Mouse (Mus musculus): ENCODE data around the gene Proser3.
A peak's percentile ranks its signal among the peaks of the same experiment; 100 is the strongest.

The Proser3 gene

GRCm38 (mm10) chr7:30552102-30553020, at the start of gene Proser3, which contains the start of gene Hspb6:
Gene Proser3 (minus strand): TSS chr7:30552299.
Gene Hspb6 (plus strand): TSS chr7:30552178.
- DNase-seq, result peak; percentile 98

GRCm38 (mm10) chr7:30600651-30601050, 48.6 kb upstream of the Proser3 start:
- DNase-seq, result no peak

GRCm38 (mm10) chr7:30599933-30600353, 47.8 kb upstream of the Proser3 start:
- peak; percentile 89 for DNase-seq

- no peak for DNase-seq
Observed at GRCm38 (mm10) chr7:30598786-30599185, 46.7 kb upstream of the Proser3 start, which contains the start of gene Zbtb32. Gene Zbtb32 (minus strand): TSS chr7:30598909.

GRCm38 (mm10) chr7:30596811-30597210, 44.7 kb upstream of the Proser3 start:
- DNase-seq, result no peak

- DNase-seq, result no peak
Observed at GRCm38 (mm10) chr7:30596093-30596492, 44.0 kb upstream of the Proser3 start.

GRCm38 (mm10) chr7:30594510-30595024, 42.5 kb upstream of the Proser3 start:
- DNase-seq, result no peak

GRCm38 (mm10) chr7:30593579-30594509, 41.7 kb upstream of the Proser3 start:
- no peak for DNase-seq

GRCm38 (mm10) chr7:30592772-30593423, 40.8 kb upstream of the Proser3 start:
- no peak for DNase-seq

GRCm38 (mm10) chr7:30591605-30591951, 39.5 kb upstream of the Proser3 start:
- no peak for DNase-seq

- DNase-seq, result no peak
Observed at GRCm38 (mm10) chr7:30590927-30591604, 39.0 kb upstream of the Proser3 start.

- peak; percentile 92 for DNase-seq
Observed at GRCm38 (mm10) chr7:30589435-30590301, 37.6 kb upstream of the Proser3 start.

- DNase-seq, result peak; percentile 99
Observed at GRCm38 (mm10) chr7:30588676-30589434, 36.8 kb upstream of the Proser3 start, which contains the start of gene Kmt2b. Gene Kmt2b (minus strand): TSS chr7:30588726.

- DNase-seq, result peak; percentile 42
Observed at GRCm38 (mm10) chr7:30587842-30588667, 36.0 kb upstream of the Proser3 start.

- DNase-seq, result no peak
Observed at GRCm38 (mm10) chr7:30586455-30587020, 34.4 kb upstream of the Proser3 start.

- DNase-seq, result no peak
Observed at GRCm38 (mm10) chr7:30585170-30585569, 33.1 kb upstream of the Proser3 start.

- DNase-seq, result no peak
Observed at GRCm38 (mm10) chr7:30584339-30584738, 32.2 kb upstream of the Proser3 start.

GRCm38 (mm10) chr7:30581547-30581946, 29.4 kb upstream of the Proser3 start:
- DNase-seq, result no peak

- DNase-seq, result no peak
Observed at GRCm38 (mm10) chr7:30579950-30580349, 27.9 kb upstream of the Proser3 start.
